Mouse (Mus musculus) leukemia stem cell, adult 10-12 weeks (primary cell): ENCODE data around the gene Tex38. TPM values are rescaled to one million over a fixed set of nuclear protein-coding genes. Genes with fewer than 3 reads are reported as not detected.

Source experiments
- polyA plus RNA-seq: library from polyadenylated mRNA; stranded (reverse); fragments of >175 nt; gene quantifications from 2 replicates; pipeline ENCODE4 v1.2.3, GENCODE M21; 2012; ENCODE audit warnings: low replicate concordance

The Tex38 gene
- not detected in 2 replicates for polyA plus RNA-seq

GRCm38 (mm10) chr4:115780918-115781317, at the start of gene Tex38:
Gene Tex38 (minus strand): TSS chr4:115781018.

DNA sequence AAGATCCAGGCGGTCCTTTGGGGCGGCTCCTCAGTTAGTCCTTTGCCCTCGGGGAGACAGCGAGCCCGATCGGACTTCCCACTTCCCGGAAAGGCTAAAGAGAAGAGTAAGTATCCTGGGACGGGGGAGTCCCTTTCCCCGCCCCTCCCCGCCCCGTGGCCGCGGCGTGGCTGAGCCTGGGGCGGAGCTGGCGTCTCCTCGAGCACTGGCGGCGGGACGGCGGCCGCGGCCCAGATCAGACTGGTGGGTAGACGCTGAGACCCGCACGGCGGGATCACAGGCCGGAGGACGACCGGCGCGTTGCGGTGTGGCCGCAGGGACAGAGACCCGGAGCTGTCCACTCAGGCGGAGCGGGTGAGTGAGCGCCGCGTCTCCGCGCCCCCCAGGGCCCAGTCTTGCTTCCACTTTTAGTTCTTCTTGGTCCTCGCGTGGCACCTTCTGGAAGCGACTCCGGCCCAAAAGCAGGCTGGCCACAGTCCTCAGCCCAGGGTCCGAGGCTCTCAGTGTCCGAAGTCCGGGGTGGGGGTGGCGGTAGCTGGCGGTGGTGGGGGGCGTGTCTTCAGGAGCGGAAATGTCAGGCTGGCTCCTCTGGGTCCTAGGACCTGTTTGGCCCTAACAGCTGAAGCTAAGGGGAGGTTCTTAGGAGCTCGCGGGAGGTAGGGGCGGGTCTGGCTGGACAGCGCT, 47.2 kb upstream of the Tex38 start, which contains the start of gene Mob3c:
TSS of gene Mob3c (plus strand) at position 205 of the 684 bp plus-strand sequence.

DNA sequence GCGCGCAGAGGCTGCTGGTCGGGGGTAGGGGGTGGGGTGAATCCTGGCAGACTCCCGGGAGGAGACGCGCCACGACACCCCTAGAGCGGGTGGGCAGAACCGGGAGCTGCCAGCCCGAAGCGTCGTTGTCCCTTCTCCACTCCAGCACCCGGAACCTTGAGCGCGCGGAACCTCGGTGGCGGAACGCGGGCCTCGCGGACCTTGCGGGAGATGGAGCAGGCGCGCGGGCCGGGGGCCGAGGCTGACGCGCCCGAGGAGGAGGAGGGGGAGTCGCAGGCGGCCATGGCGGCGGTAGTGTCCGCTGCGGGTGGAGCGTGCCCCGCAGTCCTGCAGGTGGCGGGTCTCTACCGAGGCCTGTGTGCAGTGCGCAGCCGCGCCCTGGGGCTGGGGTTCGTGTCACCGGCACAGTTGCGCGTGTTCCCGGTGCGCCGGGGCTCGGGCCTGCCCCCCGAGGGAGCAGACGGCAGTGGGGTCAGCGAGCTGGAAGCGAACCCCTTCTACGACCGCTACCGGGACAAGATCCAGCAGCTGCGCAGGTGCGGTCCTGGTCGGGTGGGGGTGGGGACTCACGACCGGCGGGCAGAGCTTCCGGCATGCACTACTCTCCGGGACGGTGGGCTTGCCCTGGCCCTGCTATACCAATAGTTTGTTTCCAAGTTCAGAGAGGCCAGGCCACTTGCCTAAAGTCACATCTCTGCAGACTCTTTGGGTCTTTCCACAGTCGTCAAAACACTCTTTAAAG, 4.1 kb upstream of the Tex38 start, which contains the start of gene Atpaf1:
TSS of gene Atpaf1 (plus strand) at position 44 of the 742 bp plus-strand sequence.

DNA sequence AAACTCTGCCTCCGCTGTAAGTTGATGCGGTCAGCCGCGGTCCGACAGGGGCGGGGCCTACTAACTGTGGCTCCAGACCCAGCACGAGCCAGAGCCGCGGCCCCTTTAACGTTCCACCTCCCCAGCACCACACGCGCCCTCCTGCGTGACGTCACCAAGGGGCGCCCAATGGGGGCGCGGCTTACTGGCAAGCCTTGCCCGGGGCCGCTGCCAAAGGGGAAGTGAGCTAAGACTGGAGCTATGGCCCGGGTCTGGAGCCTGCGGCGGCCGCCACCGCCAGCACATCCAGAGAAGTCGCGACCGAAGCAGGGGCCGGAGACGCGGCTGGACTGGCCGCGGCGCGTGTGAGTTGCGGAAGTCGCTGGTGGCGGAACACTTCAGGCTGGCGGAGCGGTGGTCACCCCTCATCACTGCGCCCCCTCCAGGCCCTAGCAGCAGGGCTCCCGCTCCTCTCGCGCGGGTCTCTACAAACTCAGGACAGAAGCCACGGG, 43.2 kb downstream of the Tex38 start, which contains the start of gene Efcab14:
TSS of gene Efcab14 (plus strand) at position 194 of the 491 bp plus-strand sequence.

Other genes with a start within 250 kb of the Tex38 start
- gene Cyp4a31, start 217.4 kb downstream of the Tex38 start, polyA plus RNA-seq = not detected in 2 replicates
- gene Cyp4a32, start 180.0 kb downstream of the Tex38 start, polyA plus RNA-seq = not detected in 2 replicates
- 1.5 TPM in 1 of 2 replicates, not detected in the other for gene Cyp4b1, start 133.3 kb downstream of the Tex38 start, polyA plus RNA-seq
- 14.8 and 29.5 TPM in 2 replicates for gene Efcab14, start 43.3 kb downstream of the Tex38 start, polyA plus RNA-seq
- gene Atpaf1, start 3.8 kb upstream of the Tex38 start, polyA plus RNA-seq = 10.3 and 13.7 TPM in 2 replicates
- gene Mob3c, start 47.1 kb upstream of the Tex38 start, polyA plus RNA-seq = 11.1 and 14.7 TPM in 2 replicates
- gene Mknk1, start 58.2 kb upstream of the Tex38 start, polyA plus RNA-seq = 22.0 and 87.7 TPM in 2 replicates
- gene Kncn, start 103.4 kb upstream of the Tex38 start, polyA plus RNA-seq = not detected in 2 replicates
- not detected in 2 replicates for gene 6430628N08Rik, start 109.6 kb upstream of the Tex38 start, polyA plus RNA-seq
- gene Dmbx1, start 158.9 kb upstream of the Tex38 start, polyA plus RNA-seq = not detected in 2 replicates
- gene Faah, start 236.9 kb upstream of the Tex38 start, polyA plus RNA-seq = 7.7 and 12.1 TPM in 2 replicates